22 mouse cellular contexts compared by ENCODE assay signal in the genomic region with DNA sequence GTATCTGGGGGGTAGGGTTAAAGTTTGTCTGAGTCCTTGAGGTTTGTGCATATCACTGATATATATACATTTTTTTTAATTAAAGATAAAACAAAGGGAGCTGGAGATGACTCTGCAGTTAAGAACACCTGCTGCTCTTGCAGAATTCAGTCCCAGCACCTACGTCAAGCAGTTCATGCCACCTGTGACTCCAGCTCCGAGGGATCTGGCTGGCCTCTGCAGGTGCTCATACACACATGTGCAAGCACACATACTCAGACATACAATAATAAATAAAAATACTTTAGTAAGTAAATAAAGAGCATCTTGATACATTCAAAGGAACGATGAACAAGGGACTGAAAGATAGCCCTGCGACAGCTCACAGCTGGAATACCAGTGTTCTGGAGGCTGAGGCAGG. TPM values are rescaled to one million over a fixed set of nuclear protein-coding genes. Genes with fewer than 3 reads are reported as not detected.
DNase-seq lines count a peak whose midpoint lies in the region; ATAC-seq lines count a peak whose summit lies in the region.
"Had no signal": no experiment of that assay in that cellular context is flagged by ENCODE, and none has a peak within 500 bp of the region (broad histone marks: within the 10 kb centered on the region; RNA-seq: fewer than 3 reads in every experiment).

No protein-coding gene starts in this region.

- no peak overlapping the region for H3K4me3 ChIP-seq in midbrain, embryonic 11.5 days (ENCODE audit: low read depth, low read length)
- H3K4me3 ChIP-seq in midbrain, embryonic 13.5 days (replicated peaks), result no peak overlapping the region

- no peaks in the 10 kb centered on the region for H3K9me3 ChIP-seq in midbrain, embryonic 11.5 days (ENCODE audit: control insufficient read depth, low read length)
- no peaks in the 10 kb centered on the region for H3K9me3 ChIP-seq in midbrain, embryonic 13.5 days
- H3K9me3 ChIP-seq: G1E had no signal

- H3K36me3 ChIP-seq in midbrain, embryonic 11.5 days (ENCODE audit: control insufficient read depth, insufficient read depth, low read length), result no peaks in the 10 kb centered on the region
- H3K36me3 ChIP-seq in midbrain, embryonic 13.5 days, result no peaks in the 10 kb centered on the region
- H3K36me3 ChIP-seq: G1E had no signal

- H3K4me2 ChIP-seq in midbrain, embryonic 11.5 days, result no peak overlapping the region
- no peak overlapping the region for H3K4me2 ChIP-seq in midbrain, embryonic 13.5 days (replicated peaks)

- H3K9ac ChIP-seq in midbrain, embryonic 11.5 days (ENCODE audit: low read length), result no peak overlapping the region
- H3K9ac ChIP-seq in midbrain, embryonic 13.5 days (replicated peaks), result no peak overlapping the region

- no peak for ATAC-seq in midbrain, embryonic 11.5 days (ENCODE audit: low FRiP score)
- ATAC-seq in midbrain, embryonic 13.5 days, result no peak
- ATAC-seq: activated CD4-positive, CD25-positive, alpha-beta regulatory T cell, adult 4 months; CD4-positive, CD25-positive, alpha-beta regulatory T cell, adult 4 months; Patski had no signal

- peak; percentile 69 for DNase-seq in midbrain, embryonic 11.5 days (ENCODE audit: low spot score, missing footprints)
- peak; percentile 56 for DNase-seq in thymus, postnatal 0 days (ENCODE audit: low spot score)
- no peak for DNase-seq in thymus, adult 18-20 months
- DNase-seq in thymus, postnatal 14 days, result peak; percentile 30
- no peak for DNase-seq in thymus, postnatal 10 days (ENCODE audit: low spot score in 2 of 2)
- peak; percentile 18 for DNase-seq in thymus, postnatal 25 days
- no peak for DNase-seq in thymus, postnatal 4 days
- DNase-seq: adrenal gland, adult 2 months; adrenal gland, adult 8-10 months; adrenal gland, postnatal 10 days; adrenal gland, postnatal 14 days; adrenal gland, postnatal 25 days; adrenal gland, postnatal 36 days; B cell, adult 2 months; cerebellum, adult 11 months; cerebellum, adult 11-12 months had no signal

- H3K27ac ChIP-seq in midbrain, embryonic 11.5 days (ENCODE audit: low read depth, low read length), result no peak overlapping the region
- H3K27ac ChIP-seq in midbrain, embryonic 13.5 days, result no peak overlapping the region

- 98% methylated on average over 4 of the region's 4 CpGs for WGBS in midbrain, embryonic 11.5 days
- 95% methylated on average over 4 of the region's 4 CpGs for WGBS in midbrain, embryonic 13.5 days

- peaks cover 3% of the 10 kb centered on the region; the same call in 1 of the 2 replicates for H3K27me3 ChIP-seq in midbrain, embryonic 11.5 days (ENCODE audit: control insufficient read depth, insufficient read depth, low read length)
- H3K27me3 ChIP-seq in midbrain, embryonic 13.5 days, result peaks cover 16% of the 10 kb centered on the region; the same call in 1 of the 2 replicates
- H3K27me3 ChIP-seq: CH12.LX, Patski had no signal

- peaks cover 8% of the 10 kb centered on the region; the same call in 1 of the 2 replicates for H3K4me1 ChIP-seq in midbrain, embryonic 11.5 days (ENCODE audit: control insufficient read depth, insufficient read depth, low read length)
- H3K4me1 ChIP-seq in midbrain, embryonic 13.5 days (replicated peaks), result peaks cover 21% of the 10 kb centered on the region

RNA-seq across cellular contexts. Expression of gene Kdm7a, which starts 53.9 kb away (rescaled TPM):
- polyA plus RNA-seq in midbrain, embryonic 11.5 days (2014; fragmentation: Nextera tagmentation; extraction: Ambion mirVana), result 15.8 and 17.0 TPM in 2 replicates
- polyA plus RNA-seq in midbrain, embryonic 13.5 days (2015; fragmentation: Nextera tagmentation; extraction: Ambion mirVana), result 12.2 and 13.0 TPM in 2 replicates
- polyA plus RNA-seq in thymus, postnatal 0 days (2015; fragmentation: Nextera tagmentation; extraction: Ambion mirVana), result 4.1 and 5.8 TPM in 2 replicates

Comparison
In these comparisons a context has a peak if more than half of its experiments do, and no peak if none do; other contexts are left out.
1. DNase-seq: peak in midbrain, embryonic 11.5 days (single experiment), thymus, postnatal 0 days (single experiment), thymus, postnatal 14 days (single experiment) and thymus, postnatal 25 days (single experiment); none in thymus, adult 18-20 months (0 of 2), thymus, postnatal 10 days (0 of 2) and thymus, postnatal 4 days (single experiment).